Mouse (Mus musculus) bone marrow macrophage, adult 2 months (primary cell): Measurements from ENCODE around the gene Nr6a1.

Source experiments
- CTCF ChIP-seq: IDR thresholded peaks from 2 replicates; pipeline ENCODE4 v1.5.1; 2012; ENCODE audit warnings: low read depth, mild to moderate bottlenecking, low read length, moderate library complexity
- POLR2A ChIP-seq: IDR thresholded peaks from 2 replicates; pipeline ENCODE4 v1.6.1; 2012; ENCODE audit warnings: mild to moderate bottlenecking, low read depth, low read length, borderline replicate concordance

DNA sequence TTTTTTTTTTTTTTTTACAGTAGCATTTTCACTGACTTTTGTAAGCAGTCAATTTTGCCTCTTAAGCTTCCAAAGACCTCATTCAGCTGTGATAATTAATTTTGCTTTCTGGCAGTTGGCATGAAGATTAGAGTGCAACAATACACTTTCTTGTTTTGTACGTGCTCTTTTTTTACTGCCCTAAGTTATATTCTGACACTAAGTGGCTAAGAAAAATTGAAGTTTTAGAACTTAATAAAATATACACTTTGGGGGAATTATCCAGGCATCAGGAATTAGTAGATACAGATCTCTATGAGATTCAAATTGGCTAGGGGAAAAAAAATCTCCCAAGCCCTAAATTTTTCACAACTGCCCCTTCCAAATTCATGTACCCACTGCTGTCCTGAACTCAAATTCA, 144.8 kb downstream of the Nr6a1 start:
- TF ChIP-seq CTCF (no peak), POLR2A (no peak)
